Mouse (Mus musculus) bone marrow, adult 2 months (tissue): Measurements from ENCODE around the gene Polr2i.

Experiments
- CTCF ChIP-seq: fragments of 200-500 bp; IDR thresholded peaks from 2 replicates; pipeline ENCODE4 v1.5.1; 2011; ENCODE audit warnings: low read length, control low read depth; ENCODE audit not compliant: control insufficient read depth, insufficient read depth
- POLR2A ChIP-seq: fragments of 200-500 bp; IDR thresholded peaks from 2 replicates; pipeline ENCODE4 v1.6.1; 2011; ENCODE audit warnings: low read depth, mild to moderate bottlenecking, control low read depth, low read length, borderline replicate concordance; ENCODE audit not compliant: control insufficient read depth

- no peak for TF ChIP-seq POLR2A
- no peak for TF ChIP-seq CTCF
These were observed 11.8 kb upstream of the Polr2i start for GRCm38 (mm10) chr7:30220008-30220356.
